Comparison of ENCODE assay signal across 9 mouse cellular contexts in genomic region chr7:68275445-68275837, GRCm38 (mm10). TPM values are rescaled to one million over a fixed set of nuclear protein-coding genes. Genes with fewer than 3 reads are reported as not detected.
DNase-seq lines count a peak whose midpoint lies in the region; ATAC-seq and TF ChIP-seq lines count a peak whose summit lies in the region.
"Not testable (repeated sequence)": the region's sequence is repeated elsewhere in the genome, so short reads cannot be mapped to it uniquely, and the experiment has no call there.
"Had no signal": no experiment of that assay in that cellular context is flagged by ENCODE, and none has a peak within 500 bp of the region (broad histone marks: within the 10 kb centered on the region; RNA-seq: fewer than 3 reads in every experiment).

No protein-coding gene starts in this region.

- H3K36me3 ChIP-seq in embryonic facial prominence, embryonic 13.5 days; heart, embryonic 11.5 days (ENCODE audit: control insufficient read depth, insufficient read depth, low read length); hindbrain, embryonic 16.5 days (ENCODE audit: control insufficient read depth, insufficient read depth, low read length); limb, embryonic 11.5 days (ENCODE audit: control insufficient read depth, insufficient read depth, low read length); midbrain, embryonic 14.5 days (ENCODE audit: control insufficient read depth, insufficient read depth, low read length); stomach, embryonic 16.5 days (ENCODE audit: control insufficient read depth, insufficient read depth, low read length): not testable (repeated sequence)

- not testable (repeated sequence) for H3K27ac ChIP-seq in embryonic facial prominence, embryonic 13.5 days; heart, embryonic 11.5 days (ENCODE audit: low read depth, low read length); hindbrain, embryonic 16.5 days (ENCODE audit: low read depth, low read length); limb, embryonic 11.5 days (replicated peaks; ENCODE audit: low read depth, low read length); midbrain, embryonic 14.5 days (replicated peaks; ENCODE audit: low read depth, low read length); stomach, embryonic 16.5 days (ENCODE audit: low read length)

- H3K4me3 ChIP-seq in embryonic facial prominence, embryonic 13.5 days: peak overlapping the region; percentile 37
- peak overlapping the region; percentile 46 for H3K4me3 ChIP-seq in heart, embryonic 11.5 days (ENCODE audit: low read depth, low read length)
- H3K4me3 ChIP-seq in hindbrain, embryonic 16.5 days (ENCODE audit: low read length): peak overlapping the region; percentile 35
- H3K4me3 ChIP-seq in limb, embryonic 11.5 days (ENCODE audit: low read depth, low read length): peak overlapping the region; percentile 28
- peak overlapping the region; percentile 45 for H3K4me3 ChIP-seq in lung, adult 2 months (replicated peaks; ENCODE audit: extremely low read depth, low read depth, low read length)
- peak overlapping the region; percentile 26 for H3K4me3 ChIP-seq in midbrain, embryonic 14.5 days (replicated peaks; ENCODE audit: low read depth, low read length)
- peak overlapping the region; percentile 44 for H3K4me3 ChIP-seq in stomach, embryonic 16.5 days (replicated peaks; ENCODE audit: low read length)

- TF ChIP-seq CTCF in lung, adult 2 months (IDR thresholded peaks at IDR 0.05; ENCODE audit: insufficient read depth, low read length): not testable (repeated sequence)

- not testable (repeated sequence) for H3K9me3 ChIP-seq in embryonic facial prominence, embryonic 13.5 days; heart, embryonic 11.5 days (replicated peaks; ENCODE audit: control insufficient read depth, low read length); hindbrain, embryonic 16.5 days (ENCODE audit: control insufficient read depth, low read length); limb, embryonic 11.5 days (ENCODE audit: control insufficient read depth, low read length); midbrain, embryonic 14.5 days (ENCODE audit: control insufficient read depth, low read length); stomach, embryonic 16.5 days (replicated peaks; ENCODE audit: control insufficient read depth, low read length)

- peak overlapping the region; percentile 66; the same call in 1 of the 2 replicates for H3K9ac ChIP-seq in embryonic facial prominence, embryonic 13.5 days
- H3K9ac ChIP-seq in heart, embryonic 11.5 days (ENCODE audit: low read depth, low read length); hindbrain, embryonic 16.5 days (ENCODE audit: low read depth, low read length); midbrain, embryonic 14.5 days (replicated peaks; ENCODE audit: low read length): not testable (repeated sequence)
- H3K9ac ChIP-seq in limb, embryonic 11.5 days (ENCODE audit: low read length): peak overlapping the region; percentile 41; the same call in 1 of the 2 replicates
- H3K9ac ChIP-seq in stomach, embryonic 16.5 days (ENCODE audit: low read length): 0 out of 2 replicates have a peak overlapping the region, but pooled peaks have one; percentile 61

- DNase-seq in limb, embryonic 11.5 days (ENCODE audit: low spot score); lung, adult 2 months; midbrain, embryonic 14.5 days: not testable (repeated sequence)

- peaks cover 36% of the 10 kb centered on the region for H3K4me1 ChIP-seq in embryonic facial prominence, embryonic 13.5 days
- not testable (repeated sequence) for H3K4me1 ChIP-seq in heart, embryonic 11.5 days (ENCODE audit: control insufficient read depth, insufficient read depth, low read length); lung, adult 2 months (ENCODE audit: control insufficient read depth, insufficient read depth, low read length); midbrain, embryonic 14.5 days (ENCODE audit: control insufficient read depth, insufficient read depth, low read length); stomach, embryonic 16.5 days (ENCODE audit: control insufficient read depth, insufficient read depth, low read length)
- peaks cover 14% of the 10 kb centered on the region for H3K4me1 ChIP-seq in hindbrain, embryonic 16.5 days (ENCODE audit: control insufficient read depth, insufficient read depth, low read depth, low read length)
- H3K4me1 ChIP-seq in limb, embryonic 11.5 days (ENCODE audit: control insufficient read depth, insufficient read depth, low read length): peaks cover 23% of the 10 kb centered on the region

- peak; percentile 32 for ATAC-seq in CD4-positive, CD25-positive, alpha-beta regulatory T cell, adult 4 months
- ATAC-seq in embryonic facial prominence, embryonic 13.5 days (ENCODE audit: insufficient number of reproducible peaks, insufficient read depth, low FRiP score, low TSS enrichment, low read depth); heart, embryonic 11.5 days (replicated peaks; ENCODE audit: insufficient number of reproducible peaks, low FRiP score, low TSS enrichment); hindbrain, embryonic 16.5 days; limb, embryonic 11.5 days (ENCODE audit: insufficient number of reproducible peaks, low FRiP score, low TSS enrichment, low read depth); midbrain, embryonic 14.5 days (ENCODE audit: low FRiP score, low TSS enrichment); stomach, embryonic 16.5 days (ENCODE audit: insufficient read depth, low FRiP score): not testable (repeated sequence)

- 47% methylated on average over 9 of the region's 9 CpGs for WGBS in embryonic facial prominence, embryonic 13.5 days
- WGBS in heart, embryonic 11.5 days (ENCODE audit: insufficient replicate concordance): 38% methylated on average over 9 of the region's 9 CpGs
- 50% methylated on average over 9 of the region's 9 CpGs for WGBS in hindbrain, embryonic 16.5 days
- WGBS in limb, embryonic 11.5 days: 47% methylated on average over 9 of the region's 9 CpGs
- 59% methylated on average over 9 of the region's 9 CpGs for WGBS in lung, adult 2 months
- WGBS in midbrain, embryonic 14.5 days: 47% methylated on average over 9 of the region's 9 CpGs
- 49% methylated on average over 9 of the region's 9 CpGs for WGBS in stomach, embryonic 16.5 days

- H3K27me3 ChIP-seq in embryonic facial prominence, embryonic 13.5 days: peaks cover 12% of the 10 kb centered on the region
- H3K27me3 ChIP-seq in heart, embryonic 11.5 days (ENCODE audit: control insufficient read depth, insufficient read depth, low read length): peaks cover 10% of the 10 kb centered on the region; the same call in 1 of the 2 replicates
- H3K27me3 ChIP-seq in hindbrain, embryonic 16.5 days (replicated peaks; ENCODE audit: control insufficient read depth, insufficient read depth, low read length); limb, embryonic 11.5 days (ENCODE audit: control insufficient read depth, insufficient read depth, low read length); midbrain, embryonic 14.5 days (ENCODE audit: control insufficient read depth, insufficient read depth, low read length); stomach, embryonic 16.5 days (ENCODE audit: control insufficient read depth, insufficient read depth, low read length): not testable (repeated sequence)

- not testable (repeated sequence) for TF ChIP-seq POLR2A in lung, adult 2 months (IDR thresholded peaks at IDR 0.05; ENCODE audit: borderline replicate concordance, extremely low read depth, low read depth, low read length)

- H3K4me2 ChIP-seq in embryonic facial prominence, embryonic 13.5 days: peak overlapping the region; percentile 69
- H3K4me2 ChIP-seq in heart, embryonic 11.5 days: peak overlapping the region; percentile 93
- peak overlapping the region; percentile 69 for H3K4me2 ChIP-seq in hindbrain, embryonic 16.5 days (ENCODE audit: low read length)
- H3K4me2 ChIP-seq in limb, embryonic 11.5 days (ENCODE audit: low read depth, severe bottlenecking): peak overlapping the region; percentile 72
- peak overlapping the region; percentile 54 for H3K4me2 ChIP-seq in midbrain, embryonic 14.5 days (ENCODE audit: low read length)
- H3K4me2 ChIP-seq in stomach, embryonic 16.5 days (ENCODE audit: low read depth, low read length): peak overlapping the region; percentile 77

RNA-seq across cellular contexts. Expression of gene Fam169b, which starts 1.8 kb away (rescaled TPM):
- polyA plus RNA-seq in CD4-positive, CD25-positive, alpha-beta regulatory T cell, adult 4 months (2017; shearing (Covaris generic)): 100 to 1,000 TPM; 124 to 148 TPM
- polyA plus RNA-seq in embryonic facial prominence, embryonic 13.5 days (2015; fragmentation: Nextera tagmentation; extraction: Ambion mirVana): 2.0 and 2.1 TPM in 2 replicates
- polyA plus RNA-seq in heart, embryonic 11.5 days (2014; fragmentation: Nextera tagmentation; extraction: Ambion mirVana): 0.14 and 0.15 TPM in 2 replicates
- polyA plus RNA-seq in hindbrain, embryonic 16.5 days (2015; fragmentation: Nextera tagmentation; extraction: Ambion mirVana): 0.26 TPM in 1 of 2 replicates, not detected in the other
- 1.5 and 2.0 TPM in 2 replicates for polyA plus RNA-seq in limb, embryonic 11.5 days (2014; fragmentation: Nextera tagmentation; extraction: Ambion mirVana)
- polyA plus RNA-seq in lung, adult 2 months (2012; rRNA removed): 2.0 and 3.7 TPM in 2 replicates
- polyA plus RNA-seq in midbrain, embryonic 14.5 days (2014; fragmentation: Nextera tagmentation; extraction: Ambion mirVana): 0.08 TPM in 1 of 2 replicates, not detected in the other
- 0.34 and 0.37 TPM in 2 replicates for polyA plus RNA-seq in stomach, embryonic 16.5 days (2015; fragmentation: Nextera tagmentation; extraction: Ambion mirVana)
- polyA plus RNA-seq: erythroblast, embryonic 14.5 days had no signal

RNA-seq across cellular contexts. Expression of gene Pgpep1l, which starts 11.4 kb away (rescaled TPM):
- 1 to 10 TPM; 6.2 to 6.6 TPM for polyA plus RNA-seq in CD4-positive, CD25-positive, alpha-beta regulatory T cell, adult 4 months (2017; shearing (Covaris generic))
- polyA plus RNA-seq in embryonic facial prominence, embryonic 13.5 days (2015; fragmentation: Nextera tagmentation; extraction: Ambion mirVana): 0.31 TPM in 1 of 2 replicates, not detected in the other
- polyA plus RNA-seq in heart, embryonic 11.5 days (2014; fragmentation: Nextera tagmentation; extraction: Ambion mirVana): 0.51 TPM in 1 of 2 replicates, not detected in the other
- polyA plus RNA-seq in hindbrain, embryonic 16.5 days (2015; fragmentation: Nextera tagmentation; extraction: Ambion mirVana): not detected in 2 replicates
- polyA plus RNA-seq in limb, embryonic 11.5 days (2014; fragmentation: Nextera tagmentation; extraction: Ambion mirVana): not detected in 2 replicates
- polyA plus RNA-seq in lung, adult 2 months (2012; rRNA removed): 0.37 and 1.5 TPM in 2 replicates
- polyA plus RNA-seq in midbrain, embryonic 14.5 days (2014; fragmentation: Nextera tagmentation; extraction: Ambion mirVana): not detected in 2 replicates
- polyA plus RNA-seq in stomach, embryonic 16.5 days (2015; fragmentation: Nextera tagmentation; extraction: Ambion mirVana): not detected in 2 replicates
- polyA plus RNA-seq: erythroblast, embryonic 14.5 days had no signal

Comparison
In these comparisons a context has a peak if more than half of its experiments do, and no peak if none do; other contexts are left out.
1. RNA of gene Fam169b, which starts 1.8 kb away (polyA plus RNA-seq): 124 to 148 TPM in CD4-positive, CD25-positive, alpha-beta regulatory T cell, adult 4 months; 2.0 to 3.7 TPM in lung, adult 2 months, 2.0 to 2.1 TPM in embryonic facial prominence, embryonic 13.5 days, 1.5 to 2.0 TPM in limb, embryonic 11.5 days, 0.34 to 0.37 TPM in stomach, embryonic 16.5 days, 0.14 to 0.15 TPM in heart, embryonic 11.5 days, 0.08 TPM in midbrain, embryonic 14.5 days and 0.26 TPM in hindbrain, embryonic 16.5 days; every median in the first group is over 10 times any median in the second.
2. Peak in every context shown above with its lines, with median percentiles within 50 percentile points of each other: H3K4me2 ChIP-seq and H3K4me3 ChIP-seq.